Mouse (Mus musculus): ENCODE results near the gene Gucy2d.

- TF ChIP-seq CTCF (IDR thresholded peaks at IDR 0.05; ENCODE audit: low read depth) (no peak), EP300 (IDR thresholded peaks at IDR 0.05; ENCODE audit: low read depth) (no peak)
Measured at GRCm38 (mm10) chr7:98424396-98424795, 15.8 kb upstream of the Gucy2d start.
